Mouse (Mus musculus) G1E (cell line): ENCODE data around the gene Tmppe.

ENCODE experiments used
- CTCF ChIP-seq: IDR thresholded peaks from 2 replicates; pipeline ENCODE4 v1.5.1; 2012; ENCODE audit warnings: low read depth, low read length, inconsistent platforms, mixed read lengths
- GATA1 ChIP-seq: IDR thresholded peaks from 2 replicates; pipeline ENCODE4 v1.6.1; 2012; ENCODE audit warnings: borderline replicate concordance, low read length, inconsistent platforms, mixed read lengths
- GATA2 ChIP-seq: IDR thresholded peaks from 2 replicates; pipeline ENCODE4 v1.6.1; 2012; ENCODE audit warnings: low read depth, low read length, inconsistent platforms, borderline replicate concordance
- TAL1 ChIP-seq: conservative IDR thresholded peaks from 2 replicates; pipeline ENCODE4 v1.6.1; 2012; ENCODE audit warnings: low read depth, low read length, inconsistent platforms, mixed read lengths

DNA sequence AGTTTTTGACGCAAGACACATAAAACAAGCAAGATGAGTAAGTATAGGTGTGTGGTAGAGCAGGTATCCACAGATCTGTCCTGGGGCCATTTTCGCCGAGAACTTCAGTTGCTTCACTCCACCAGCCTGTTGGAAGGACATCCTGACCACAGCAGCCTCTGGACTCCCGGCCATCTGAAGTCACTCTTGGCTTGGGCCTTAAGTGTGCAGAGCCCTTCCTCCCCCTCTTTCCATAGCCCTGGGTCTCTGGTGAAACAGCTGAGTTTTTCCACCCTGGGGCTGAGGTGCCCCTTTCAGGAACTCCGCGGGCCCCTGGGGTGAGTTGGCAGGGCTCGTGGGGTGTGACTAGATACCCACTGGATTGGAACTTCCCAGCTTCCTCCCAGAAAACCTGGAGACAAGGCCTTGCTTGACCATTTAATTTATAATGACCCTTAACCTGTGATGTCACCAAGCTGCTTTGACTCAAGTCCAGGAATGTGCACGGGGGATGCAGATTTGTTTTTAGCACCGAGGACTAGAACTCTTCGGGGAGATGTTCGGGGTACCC is 9.5 kb downstream of the Tmppe start:
- TF ChIP-seq CTCF (no peak), TAL1 (no peak), GATA2 (no peak), GATA1 (no peak)
